Mouse (Mus musculus): ENCODE measurements at regions not wholly inside any gene's neighbourhood (a gene's known extent, or its start where the extent isn't known, plus 50 kb on each side); places are given as distances from the start of the nearest gene placed in this dataset.

- DNase-seq (ENCODE audit: low spot score in 2 of 2) = no peak
Measured at GRCm38 (mm10) chr1:121842381-121843075, 274.7 kb upstream of the Ddx18 start.

GRCm38 (mm10) chr1:121833559-121833958, 265.8 kb upstream of the Ddx18 start:
- DNase-seq (ENCODE audit: low spot score in 2 of 2) = no peak

DNA sequence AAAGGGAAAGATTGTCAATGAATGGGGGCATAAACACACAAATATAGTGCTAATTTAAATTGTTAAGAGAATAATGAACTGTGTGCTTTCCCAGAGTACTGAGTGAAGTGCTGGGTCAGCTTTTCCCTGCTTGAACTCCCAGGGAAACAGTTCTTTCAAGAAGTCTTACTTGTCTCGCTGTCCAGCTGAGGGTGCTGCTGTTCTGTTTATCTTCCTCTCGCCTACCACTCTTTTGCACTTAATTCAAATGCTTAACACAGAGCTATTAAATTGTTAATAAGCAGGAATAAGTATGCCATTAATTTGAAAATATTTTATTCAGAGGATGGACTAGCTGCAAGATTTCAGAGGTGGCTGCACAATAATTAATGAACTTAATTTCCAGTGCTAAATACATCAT, 262.5 kb upstream of the Ddx18 start:
- DNase-seq (ENCODE audit: low spot score in 2 of 2) = no peak

DNA sequence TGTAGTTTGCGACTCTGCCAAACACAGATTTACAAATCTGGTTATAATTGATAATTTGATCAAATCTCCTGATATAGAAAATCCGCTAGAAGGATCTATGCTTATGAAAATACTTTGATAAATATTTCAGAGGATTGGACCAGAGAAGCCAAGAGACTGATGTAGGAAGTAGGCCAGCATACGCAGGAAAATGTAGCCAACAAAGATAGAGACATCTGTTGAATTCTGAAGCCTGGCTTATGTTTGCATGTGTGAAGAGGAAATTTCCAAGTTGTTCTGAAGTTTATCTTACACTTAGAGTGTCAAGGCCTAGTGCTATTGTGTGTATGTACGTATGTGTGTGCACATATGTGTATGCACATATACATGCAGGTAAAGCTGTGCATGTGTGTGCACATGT, 255.2 kb upstream of the Ddx18 start:
- DNase-seq (ENCODE audit: low spot score in 2 of 2) = no peak

DNA sequence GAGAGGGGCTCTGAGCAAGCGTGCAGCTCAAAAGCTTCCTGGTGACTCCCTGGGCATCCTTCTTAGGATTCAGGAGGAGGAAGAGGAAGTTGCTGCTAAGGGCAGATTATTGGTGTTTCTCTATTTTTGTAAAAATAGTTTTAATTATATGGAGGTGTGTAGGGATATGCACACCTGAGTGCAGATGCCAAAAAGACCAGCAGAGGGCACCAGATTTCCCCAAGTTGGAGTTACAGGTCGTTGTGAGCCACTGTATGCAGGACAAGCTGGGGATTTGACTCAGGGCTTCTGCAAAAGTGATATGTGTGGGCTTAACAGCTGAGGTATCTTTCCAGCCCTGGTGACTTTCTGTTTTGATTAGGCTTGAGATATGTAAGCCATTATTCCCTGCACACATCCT, 235.5 kb upstream of the Ddx18 start:
- no peak for DNase-seq (ENCODE audit: low spot score in 2 of 2)

- no peak for DNase-seq (ENCODE audit: low spot score in 2 of 2)
Measured at GRCm38 (mm10) chr1:121802476-121802875, 234.7 kb upstream of the Ddx18 start.

GRCm38 (mm10) chr1:121798502-121798901, 230.7 kb upstream of the Ddx18 start:
- peak; percentile 2 to 5 for DNase-seq (ENCODE audit: low spot score in 2 of 2)

GRCm38 (mm10) chr1:121795024-121795786, 227.4 kb upstream of the Ddx18 start:
- DNase-seq (ENCODE audit: low spot score in 2 of 2) = no peak

DNA sequence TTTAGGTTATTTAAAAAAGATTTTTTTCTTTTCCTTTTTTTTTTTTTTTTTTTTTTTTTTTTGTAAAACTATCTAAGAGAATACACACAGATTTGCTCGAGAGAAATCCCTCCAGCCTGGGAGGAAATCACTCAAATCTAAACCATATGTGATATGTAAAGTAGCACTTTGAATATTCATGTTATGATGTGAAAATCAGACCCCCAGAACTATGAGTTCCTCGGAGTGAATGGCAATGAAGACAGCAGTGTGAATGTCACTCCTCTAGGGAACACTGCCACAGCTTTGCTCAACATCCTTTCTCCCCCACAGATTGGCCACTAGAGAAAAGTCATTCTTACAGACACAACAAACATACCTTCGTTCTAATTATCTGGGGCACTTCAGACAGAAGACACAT, 217.8 kb upstream of the Ddx18 start:
- peak; percentile 3 to 15 for DNase-seq (ENCODE audit: low spot score in 2 of 2)

- no peak for DNase-seq (ENCODE audit: low spot score in 2 of 2)
Measured at GRCm38 (mm10) chr1:121773988-121774387, 206.2 kb upstream of the Ddx18 start.

GRCm38 (mm10) chr1:121771444-121771843, 203.7 kb upstream of the Ddx18 start:
- DNase-seq (ENCODE audit: low spot score in 2 of 2) = no peak

DNA sequence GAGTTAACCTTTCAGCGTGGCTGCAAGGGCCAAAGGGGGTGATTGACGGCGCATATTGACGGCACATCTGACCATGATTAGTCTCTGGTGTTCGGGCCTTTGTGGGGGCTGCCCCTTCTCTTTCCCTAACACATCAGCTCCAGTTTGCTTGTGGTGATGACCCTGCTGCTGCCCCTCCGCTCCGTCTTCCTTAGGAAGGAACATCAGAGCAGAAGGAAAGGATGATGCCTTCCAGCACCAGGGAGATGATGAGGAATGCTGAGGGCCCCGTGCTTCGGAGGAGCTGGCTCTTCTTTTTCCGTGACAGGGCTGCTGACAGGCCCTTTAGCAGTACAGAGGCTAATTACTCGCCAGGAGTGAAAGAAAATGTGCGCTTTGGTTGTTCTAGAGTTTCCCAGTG, 203.1 kb upstream of the Ddx18 start:
- no peak for DNase-seq (ENCODE audit: low spot score in 2 of 2)

DNA sequence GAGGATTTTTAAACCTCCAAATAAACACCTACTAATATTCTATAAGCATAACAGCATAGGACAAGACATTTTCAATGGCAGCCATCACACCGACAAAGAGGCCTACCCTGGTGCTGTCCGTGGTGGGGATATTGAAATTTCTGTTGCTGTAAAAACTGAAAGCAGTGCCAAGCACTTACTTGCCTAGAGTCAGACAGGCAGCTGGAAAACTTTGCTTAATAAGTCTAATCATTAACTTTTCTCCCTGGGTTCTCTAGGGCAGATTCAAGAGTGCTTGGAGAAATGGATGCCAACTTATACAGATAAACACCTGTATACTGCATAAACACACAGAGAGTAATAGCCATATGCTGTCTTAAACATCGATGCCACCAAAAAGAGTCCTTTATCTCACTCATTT, 192.3 kb upstream of the Ddx18 start:
- DNase-seq (ENCODE audit: low spot score in 2 of 2) = no peak

- no peak for DNase-seq (ENCODE audit: low spot score in 2 of 2)
Measured at GRCm38 (mm10) chr1:121745181-121745580, 177.4 kb upstream of the Ddx18 start.

- DNase-seq (ENCODE audit: low spot score in 2 of 2) = no peak
Measured at GRCm38 (mm10) chr1:121735113-121735719, 167.4 kb upstream of the Ddx18 start.

DNA sequence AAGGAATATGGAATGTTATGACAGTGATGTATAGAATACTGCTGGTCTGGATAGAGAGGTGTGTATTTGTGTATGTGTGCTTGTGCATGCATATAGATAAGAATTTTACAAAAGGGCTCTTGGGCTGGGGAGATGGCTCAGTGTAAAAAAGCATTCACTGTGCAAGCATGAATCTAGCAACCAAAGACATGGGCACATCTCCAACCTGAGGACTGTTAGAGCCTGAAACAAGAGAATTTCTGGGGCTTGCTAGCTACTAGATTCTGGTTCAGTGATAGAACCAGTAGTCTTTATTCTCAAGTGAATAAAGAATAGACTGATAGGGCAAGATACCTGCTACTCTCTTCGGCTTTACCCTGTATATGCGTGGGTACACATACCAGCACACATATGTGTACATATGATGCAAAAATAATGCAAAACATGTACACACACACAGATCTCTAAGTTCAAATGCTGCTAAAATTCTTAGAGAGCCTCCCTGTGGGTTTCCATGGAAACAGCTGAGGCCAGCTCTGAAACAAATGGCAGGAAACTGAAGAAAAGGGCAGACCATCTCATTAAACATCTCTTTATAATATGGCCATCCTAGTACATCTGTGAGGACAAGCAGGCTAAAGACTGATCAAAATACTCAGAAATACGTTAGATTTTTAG, 166.8 kb upstream of the Ddx18 start:
- no peak for DNase-seq (ENCODE audit: low spot score in 2 of 2)

- DNase-seq (ENCODE audit: low spot score in 2 of 2) = peak in 1 of 2 experiments; percentile 34
Measured at GRCm38 (mm10) chr1:121709317-121709860, 141.6 kb upstream of the Ddx18 start.

DNA sequence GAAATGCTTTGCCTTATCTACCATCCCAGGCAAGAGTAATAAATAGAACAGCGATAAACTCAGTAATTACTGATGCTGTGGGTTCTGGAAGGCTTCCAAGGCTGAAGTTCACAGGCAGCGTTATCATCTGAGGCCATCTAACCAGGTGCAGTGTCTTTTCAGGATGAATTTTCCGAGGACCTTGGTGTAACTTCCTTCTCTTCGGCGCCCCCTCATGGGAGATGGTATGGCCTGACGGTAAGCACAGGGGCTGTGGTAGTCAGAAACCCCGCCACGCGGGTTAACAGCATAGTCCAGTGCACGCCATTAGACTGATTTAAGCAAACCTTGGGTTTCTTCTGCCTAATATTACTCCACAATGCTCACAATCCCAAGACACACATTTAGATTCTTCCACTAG, 140.5 kb upstream of the Ddx18 start:
- DNase-seq (ENCODE audit: low spot score in 2 of 2) = no peak

DNA sequence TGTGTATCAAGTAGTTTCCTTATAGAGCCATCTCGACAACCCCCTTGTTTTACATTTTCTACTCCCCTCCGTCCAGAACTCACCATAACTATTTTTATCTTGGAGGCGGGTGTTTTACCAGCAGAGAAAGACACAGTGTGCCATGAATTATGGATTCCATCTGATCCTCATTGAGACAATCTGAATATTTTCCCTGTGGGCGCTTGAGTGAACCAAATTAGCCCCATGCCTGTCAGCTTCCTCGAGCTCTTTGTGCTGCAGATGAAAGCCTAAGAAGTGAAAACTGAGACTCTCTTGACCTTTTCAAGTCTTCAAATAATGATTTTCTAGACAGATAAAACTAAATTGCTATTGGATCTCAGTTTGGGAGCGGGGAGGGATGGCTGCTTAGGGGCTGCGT, 134.0 kb upstream of the Ddx18 start:
- DNase-seq (ENCODE audit: low spot score in 2 of 2) = peak in 1 of 2 experiments; percentile 23

DNA sequence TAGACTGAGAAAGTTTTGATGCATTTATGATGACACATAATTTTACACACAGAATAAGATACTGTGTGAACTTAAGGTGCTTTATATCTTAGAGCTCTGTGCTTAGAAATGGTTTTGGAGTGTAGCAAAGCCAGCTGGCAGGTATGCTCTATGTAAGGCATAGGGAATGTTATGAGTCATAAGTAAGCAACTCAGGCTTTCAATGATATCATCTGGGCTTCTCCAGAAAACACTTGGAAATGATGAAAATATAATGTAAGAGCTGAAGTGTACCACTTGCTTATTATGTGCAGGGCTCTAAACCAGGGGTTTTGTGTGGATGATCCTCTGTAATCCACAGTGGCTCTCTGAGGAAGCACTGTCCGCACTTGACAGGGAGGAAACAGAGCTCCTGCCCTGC, 86.1 kb upstream of the Ddx18 start:
- DNase-seq (ENCODE audit: low spot score in 2 of 2) = no peak

DNA sequence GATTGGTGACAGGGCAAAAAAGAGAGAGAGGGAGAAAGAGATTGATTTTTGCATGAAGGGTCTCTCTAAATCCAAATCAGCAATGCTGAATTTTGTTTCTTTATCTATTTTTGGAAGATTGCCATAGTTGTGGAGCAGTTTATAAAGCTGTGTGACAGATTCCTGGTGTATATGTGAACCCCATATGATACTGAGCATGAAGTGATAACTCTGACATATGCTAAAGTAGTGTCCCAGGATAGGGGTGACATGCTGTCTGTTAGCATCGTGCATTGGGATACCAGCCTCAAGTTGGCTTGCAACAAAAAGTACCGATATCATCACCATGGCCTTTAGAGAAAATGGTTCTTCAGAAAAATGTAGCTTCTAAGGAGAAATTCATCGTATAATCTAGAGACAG, 82.3 kb upstream of the Ddx18 start:
- no peak for DNase-seq (ENCODE audit: low spot score in 2 of 2)

- DNase-seq (ENCODE audit: low spot score in 2 of 2) = no peak
Measured at GRCm38 (mm10) chr1:121631466-121631865, 63.7 kb upstream of the Ddx18 start.

Data from layer of hippocampus, postnatal 14 days (tissue).